Mouse (Mus musculus) stomach, embryonic 14.5 days (tissue): Measurements from ENCODE around the gene Sv2c. TPM values are rescaled to one million over a fixed set of nuclear protein-coding genes. Genes with fewer than 3 reads are reported as not detected.

Source experiments
- ATAC-seq: fragments of 200-750 bp; cut with Nextera tagmentation; 2 replicates; pipeline ENCODE4 v1.8.0; 2017; ENCODE audit warnings: low read depth, moderate TSS enrichment; ENCODE audit not compliant: insufficient number of reproducible peaks, insufficient read depth, low FRiP score
- H3K27ac ChIP-seq: fragments of 300-500 bp; sonication (generic); 2 replicates; pipeline ENCODE4 v1.5.1; 2014; ENCODE audit warnings: mild to moderate bottlenecking, low read length, moderate library complexity, mixed read lengths
- H3K27me3 ChIP-seq: fragments of 300-500 bp; sonication (generic); 2 replicates; pipeline ENCODE4 v1.6.1; 2014; ENCODE audit warnings: low read length, control low read depth, mixed read lengths; ENCODE audit not compliant: control insufficient read depth, insufficient read depth
- H3K36me3 ChIP-seq: fragments of 300-500 bp; sonication (generic); 2 replicates; pipeline ENCODE4 v1.6.1; 2014; ENCODE audit warnings: mild to moderate bottlenecking, control low read depth, low read length, moderate library complexity, mixed read lengths; ENCODE audit not compliant: control insufficient read depth, insufficient read depth
- H3K4me1 ChIP-seq: fragments of 300-500 bp; sonication (generic); 2 replicates; pipeline ENCODE4 v1.6.1; 2014; ENCODE audit warnings: low read length, control low read depth, mixed read lengths; ENCODE audit not compliant: control insufficient read depth, insufficient read depth
- H3K4me2 ChIP-seq: fragments of 300-500 bp; sonication (generic); replicated peaks from 2 replicates; pipeline ENCODE4 v1.6.1; 2014; ENCODE audit warnings: low read depth, low read length, control low read depth
- H3K4me3 ChIP-seq: fragments of 300-500 bp; sonication (generic); 2 replicates; pipeline ENCODE4 v1.5.1; 2014; ENCODE audit warnings: low read depth, low read length, control low read depth
- H3K9ac ChIP-seq: fragments of 300-500 bp; sonication (generic); replicated peaks from 2 replicates; pipeline ENCODE4 v1.6.1; 2014; ENCODE audit warnings: low read depth, mild to moderate bottlenecking, control low read depth, low read length, moderate library complexity, mixed read lengths
- H3K9me3 ChIP-seq: fragments of 300-500 bp; sonication (generic); 2 replicates; pipeline ENCODE4 v1.6.1; 2016; ENCODE audit warnings: low read depth, low read length, control low read depth; ENCODE audit not compliant: control insufficient read depth
- WGBS: fragments of 180-500 bp; shearing (Covaris S2); extraction: QIAGEN DNeasy Blood & Tissue Kit; methylation state at CpG from one replicate; pipeline ENCODE4 v1.1.7; 2014; 5-methylcytosine and 5-hydroxymethylcytosine counted together
- polyA plus RNA-seq: library from polyadenylated mRNA; unstranded; fragments of >200 nt; fragmentation: Nextera tagmentation; extraction: Ambion mirVana; gene quantifications from 2 replicates; pipeline ENCODE4 v1.2.1, GENCODE M21; 2014

Sv2c gene
- polyA plus RNA-seq, 1 experiment from 2014 or later, result 2.7 TPM

GRCm38 (mm10) chr13:96002475-96002874, 129.9 kb downstream of the Sv2c start:
- no peaks in the 10 kb centered on the region for H3K36me3 ChIP-seq
- H3K4me1 ChIP-seq, result no peaks in the 10 kb centered on the region
- H3K27ac ChIP-seq, result no peak overlapping the region
- no peak overlapping the region for H3K4me2 ChIP-seq
- no peak overlapping the region for H3K4me3 ChIP-seq
- no peaks in the 10 kb centered on the region for H3K27me3 ChIP-seq
- H3K9ac ChIP-seq, result no peak overlapping the region
- no peak for ATAC-seq
- 22% methylated on average over 5 of the region's 5 CpGs for WGBS
- no peaks in the 10 kb centered on the region for H3K9me3 ChIP-seq

- Histone ChIP-seq H3K9me3 (no peaks in the 10 kb centered on the region), H3K27me3 (no peaks in the 10 kb centered on the region), H3K36me3 (no peaks in the 10 kb centered on the region), H3K27ac (no peak overlapping the region), H3K4me1 (no peaks in the 10 kb centered on the region), H3K4me2 (no peak overlapping the region), H3K9ac (no peak overlapping the region), H3K4me3 (no peak overlapping the region)
- no peak for ATAC-seq
- WGBS, result 37% methylated on average over 10 of the region's 10 CpGs
Measured at GRCm38 (mm10) chr13:95999396-95999795, 133.0 kb downstream of the Sv2c start.

GRCm38 (mm10) chr13:95997294-95997693, 135.1 kb downstream of the Sv2c start:
- H3K4me1 ChIP-seq, result no peaks in the 10 kb centered on the region
- no peaks in the 10 kb centered on the region for H3K36me3 ChIP-seq
- ATAC-seq, result no peak
- H3K4me3 ChIP-seq, result no peak overlapping the region
- no peaks in the 10 kb centered on the region for H3K9me3 ChIP-seq
- H3K4me2 ChIP-seq, result no peak overlapping the region
- H3K27ac ChIP-seq, result no peak overlapping the region
- no peaks in the 10 kb centered on the region for H3K27me3 ChIP-seq
- WGBS, result 58% methylated on average over 2 of the region's 2 CpGs
- no peak overlapping the region for H3K9ac ChIP-seq

GRCm38 (mm10) chr13:95994705-95995703, 137.4 kb downstream of the Sv2c start:
- H3K4me2 ChIP-seq, result no peak overlapping the region
- H3K9me3 ChIP-seq, result no peaks in the 10 kb centered on the region
- no peaks in the 10 kb centered on the region for H3K27me3 ChIP-seq
- H3K4me1 ChIP-seq, result no peaks in the 10 kb centered on the region
- ATAC-seq, result no peak
- H3K4me3 ChIP-seq, result no peak overlapping the region
- H3K36me3 ChIP-seq, result no peaks in the 10 kb centered on the region
- H3K27ac ChIP-seq, result no peak overlapping the region
- 68% methylated on average over 27 of the region's 27 CpGs for WGBS
- H3K9ac ChIP-seq, result no peak overlapping the region

- Histone ChIP-seq H3K36me3 (no peaks in the 10 kb centered on the region), H3K27me3 (no peaks in the 10 kb centered on the region), H3K4me1 (no peaks in the 10 kb centered on the region), H3K27ac (no peak overlapping the region), H3K9ac (no peak overlapping the region), H3K4me2 (no peak overlapping the region), H3K9me3 (no peaks in the 10 kb centered on the region), H3K4me3 (no peak overlapping the region)
- ATAC-seq, result no peak
- WGBS, result 74% methylated on average over 9 of the region's 9 CpGs
Measured at GRCm38 (mm10) chr13:95988181-95988580, 144.2 kb downstream of the Sv2c start.

GRCm38 (mm10) chr13:95987147-95987546, 145.2 kb downstream of the Sv2c start:
- WGBS, result 79% methylated on average over 5 of the region's 5 CpGs
- ATAC-seq, result no peak
- Histone ChIP-seq H3K9ac (no peak overlapping the region), H3K4me1 (no peaks in the 10 kb centered on the region), H3K4me3 (no peak overlapping the region), H3K27ac (no peak overlapping the region), H3K27me3 (no peaks in the 10 kb centered on the region), H3K4me2 (no peak overlapping the region), H3K36me3 (no peaks in the 10 kb centered on the region), H3K9me3 (no peaks in the 10 kb centered on the region)

GRCm38 (mm10) chr13:95986375-95986774, 146.0 kb downstream of the Sv2c start:
- no peak for ATAC-seq
- WGBS, result 70% methylated on average over 13 of the region's 13 CpGs
- H3K4me2 ChIP-seq, result no peak overlapping the region
- H3K9me3 ChIP-seq, result no peaks in the 10 kb centered on the region
- H3K4me1 ChIP-seq, result no peaks in the 10 kb centered on the region
- H3K27me3 ChIP-seq, result no peaks in the 10 kb centered on the region
- H3K27ac ChIP-seq, result no peak overlapping the region
- H3K4me3 ChIP-seq, result no peak overlapping the region
- H3K9ac ChIP-seq, result no peak overlapping the region
- no peaks in the 10 kb centered on the region for H3K36me3 ChIP-seq

- Histone ChIP-seq H3K27ac (no peak overlapping the region), H3K4me2 (no peak overlapping the region), H3K4me3 (no peak overlapping the region), H3K27me3 (no peaks in the 10 kb centered on the region), H3K36me3 (no peaks in the 10 kb centered on the region), H3K4me1 (no peaks in the 10 kb centered on the region), H3K9me3 (no peaks in the 10 kb centered on the region), H3K9ac (no peak overlapping the region)
- no peak for ATAC-seq
- WGBS, result 74% methylated on average over 10 of the region's 10 CpGs
Measured at GRCm38 (mm10) chr13:95975225-95975624, 157.2 kb downstream of the Sv2c start.
